Mouse (Mus musculus) heart, adult 2 months (tissue): ENCODE data around the gene AC141477.1.
A peak's percentile ranks its signal among the peaks of the same experiment; 100 is the strongest.

Source experiments
- CTCF ChIP-seq: fragments of 200-600 bp; IDR thresholded peaks from 2 replicates; pipeline ENCODE4 v1.8.1; 2022; ENCODE audit warnings: antibody characterized with exemption, mild to moderate bottlenecking, moderate library complexity
- EP300 ChIP-seq: fragments of 200-500 bp; IDR thresholded peaks from 2 replicates; pipeline ENCODE4 v1.6.1; 2011; ENCODE audit warnings: low read depth, low read length, control low read depth; ENCODE audit not compliant: insufficient read depth
- POLR2A ChIP-seq: fragments of 200-500 bp; IDR thresholded peaks from 2 replicates; pipeline ENCODE4 v1.6.1; 2011; ENCODE audit warnings: mild to moderate bottlenecking, low read depth, low read length, control low read depth; ENCODE audit not compliant: insufficient read depth

- TF ChIP-seq CTCF (no peak), POLR2A (peak; percentile 27; the same call in 1 of the 2 replicates), EP300 (peak; percentile 57)
Measured at GRCm38 (mm10) chr10:76416811-76417210, 23.4 kb downstream of the AC141477.1 start.
